Mouse (Mus musculus): ENCODE data around the gene A3galt2.
A peak's percentile ranks its signal among the peaks of the same experiment; 100 is the strongest.

Gene A3galt2

DNA sequence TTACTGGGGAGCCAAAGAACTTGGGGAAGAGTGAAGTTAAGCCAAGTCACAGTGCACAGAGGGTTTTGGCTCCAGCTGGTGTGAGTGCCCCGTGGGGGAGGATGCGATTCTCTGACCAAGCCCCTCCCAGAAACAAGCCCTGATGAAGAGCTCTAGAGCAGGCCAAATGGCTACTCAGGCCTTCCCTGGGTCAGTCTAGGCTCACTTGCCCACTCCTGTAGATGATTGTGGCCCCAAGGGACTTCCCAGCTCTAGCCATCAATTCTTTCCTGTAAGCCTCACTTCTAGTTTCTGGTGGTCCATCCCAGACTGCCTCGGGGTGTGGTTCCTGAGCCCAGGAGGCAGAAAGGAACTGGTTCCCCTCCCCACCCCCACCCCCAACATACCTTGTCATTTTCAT, at the start of gene A3galt2:
A3galt2 (plus strand) TSS at position 301 of the 400 bp plus-strand sequence.
- no peak for DNase-seq (ENCODE audit: low spot score)

GRCm38 (mm10) chr4:128706626-128707025, 48.5 kb upstream of the A3galt2 start:
- no peak for DNase-seq (ENCODE audit: low spot score)

GRCm38 (mm10) chr4:128707384-128707783, 47.8 kb upstream of the A3galt2 start:
- no peak for DNase-seq (ENCODE audit: low spot score)

DNA sequence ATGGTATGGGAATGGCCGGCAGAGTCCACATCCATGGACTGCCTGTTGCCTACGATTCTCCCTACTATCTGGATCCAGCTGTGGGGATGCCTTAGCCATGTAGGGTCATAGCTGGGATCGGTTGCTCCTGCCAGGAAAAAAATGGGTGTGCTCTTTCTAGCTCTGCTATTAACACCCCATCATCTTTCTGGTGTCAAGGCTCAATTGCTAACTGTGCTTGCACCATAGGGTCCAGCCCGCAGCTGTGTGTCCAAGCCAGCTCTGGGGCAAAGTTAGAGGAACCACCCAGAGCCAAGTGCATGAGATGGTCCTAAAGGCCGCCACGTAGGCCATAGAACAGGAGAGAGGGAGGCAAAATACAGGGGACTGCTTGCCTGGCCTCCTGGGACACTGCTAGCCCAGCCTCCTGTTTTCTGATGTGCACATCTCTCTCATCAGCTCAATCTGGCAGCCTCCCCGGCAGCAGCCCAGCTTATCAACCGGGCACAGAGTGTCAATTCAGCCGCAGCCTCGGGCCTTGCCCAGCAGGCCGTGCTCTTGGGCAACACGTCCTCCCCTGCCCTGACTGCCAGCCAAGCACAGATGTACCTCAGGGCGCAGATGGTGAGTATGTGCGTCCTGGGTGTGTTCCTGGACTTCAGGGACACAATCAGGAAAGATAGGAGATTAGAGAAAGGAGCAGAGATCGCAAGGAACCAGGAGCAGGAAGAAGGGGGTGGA, 45.9 kb upstream of the A3galt2 start:
- DNase-seq (ENCODE audit: low spot score): peak; percentile 42

DNA sequence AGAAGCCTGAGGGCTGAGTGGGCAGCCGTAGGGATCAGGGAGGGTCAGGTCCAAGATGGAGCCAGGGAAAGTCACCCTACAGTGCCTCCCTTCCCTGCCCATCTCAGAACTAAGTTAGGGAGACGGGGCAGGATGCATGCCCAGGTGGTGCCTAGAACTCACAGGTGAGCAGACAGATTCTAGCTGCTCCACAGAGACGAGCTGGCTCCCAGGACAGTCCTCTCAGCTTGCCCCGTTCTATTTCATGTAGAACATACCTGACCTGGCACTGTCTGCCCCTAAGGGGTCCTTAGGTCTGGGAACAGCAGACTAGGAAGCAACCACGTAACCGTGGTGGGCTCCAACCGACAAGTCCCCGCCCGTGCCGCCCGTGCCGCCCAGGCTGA, 45.4 kb upstream of the A3galt2 start:
- DNase-seq (ENCODE audit: low spot score): no peak

- DNase-seq (ENCODE audit: low spot score): no peak
These were observed 44.9 kb upstream of the A3galt2 start for GRCm38 (mm10) chr4:128710286-128710685.

DNA sequence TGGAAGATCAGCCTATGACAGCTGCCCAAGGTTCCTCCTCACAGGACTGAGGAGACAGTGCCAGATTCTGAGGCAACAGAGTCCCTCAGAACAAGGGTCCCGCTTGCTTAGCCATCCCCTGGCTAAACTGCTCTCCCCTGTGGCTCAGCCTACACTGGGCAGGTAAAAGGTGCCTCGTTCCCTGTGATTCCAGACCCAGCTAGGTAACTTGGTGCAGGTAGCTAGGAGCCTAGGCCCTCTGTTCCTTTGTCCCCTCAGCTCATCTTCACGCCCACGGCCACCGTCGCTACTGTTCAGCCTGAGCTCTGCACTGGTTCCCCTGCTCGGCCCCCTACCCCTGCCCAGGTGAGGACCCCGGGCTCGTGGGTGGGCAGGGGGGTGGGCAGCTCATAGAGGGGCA, 44.4 kb upstream of the A3galt2 start:
- no peak for DNase-seq (ENCODE audit: low spot score)

DNA sequence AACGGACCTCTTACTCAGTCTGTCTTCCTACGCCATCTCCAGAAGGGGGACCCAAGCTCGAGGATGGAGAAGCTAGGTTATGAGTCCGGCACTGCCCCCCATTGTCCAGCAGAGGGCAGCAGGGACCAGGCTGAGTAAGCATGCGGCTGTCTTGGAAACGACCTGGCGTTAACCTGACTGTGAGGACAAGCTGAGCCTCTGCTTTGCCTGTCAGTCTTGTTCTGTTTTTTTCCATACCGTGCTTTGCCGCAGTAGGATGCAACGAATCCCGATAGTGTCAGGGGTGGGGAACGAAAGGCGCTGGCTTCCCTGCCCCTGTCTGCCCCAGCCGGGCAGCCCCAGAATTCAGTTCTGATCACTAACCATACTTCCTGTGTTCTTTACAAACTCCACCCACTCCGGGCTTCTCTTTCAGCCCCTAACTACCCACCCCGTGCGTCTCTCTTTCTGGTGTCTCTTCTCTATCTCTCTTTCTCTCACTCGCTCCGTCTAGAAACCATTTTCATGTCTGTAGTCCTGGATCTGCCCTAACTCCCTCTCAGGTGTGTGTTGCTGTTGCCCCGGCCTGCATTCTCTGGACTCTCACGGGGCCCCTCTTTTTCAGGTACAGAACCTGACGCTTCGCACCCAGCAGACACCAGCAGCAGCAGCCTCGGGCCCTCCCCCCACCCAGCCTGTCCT, 43.6 kb upstream of the A3galt2 start:
- peak; percentile 91 for DNase-seq (ENCODE audit: low spot score)

- DNase-seq (ENCODE audit: low spot score): no peak
These were observed 43.0 kb upstream of the A3galt2 start for GRCm38 (mm10) chr4:128712136-128712655.

GRCm38 (mm10) chr4:128712941-128713340, 42.2 kb upstream of the A3galt2 start:
- DNase-seq (ENCODE audit: low spot score): no peak

GRCm38 (mm10) chr4:128715241-128716204, 39.6 kb upstream of the A3galt2 start:
- no peak for DNase-seq (ENCODE audit: low spot score)

- DNase-seq (ENCODE audit: low spot score): no peak
These were observed 38.9 kb upstream of the A3galt2 start for GRCm38 (mm10) chr4:128716279-128716678.

DNA sequence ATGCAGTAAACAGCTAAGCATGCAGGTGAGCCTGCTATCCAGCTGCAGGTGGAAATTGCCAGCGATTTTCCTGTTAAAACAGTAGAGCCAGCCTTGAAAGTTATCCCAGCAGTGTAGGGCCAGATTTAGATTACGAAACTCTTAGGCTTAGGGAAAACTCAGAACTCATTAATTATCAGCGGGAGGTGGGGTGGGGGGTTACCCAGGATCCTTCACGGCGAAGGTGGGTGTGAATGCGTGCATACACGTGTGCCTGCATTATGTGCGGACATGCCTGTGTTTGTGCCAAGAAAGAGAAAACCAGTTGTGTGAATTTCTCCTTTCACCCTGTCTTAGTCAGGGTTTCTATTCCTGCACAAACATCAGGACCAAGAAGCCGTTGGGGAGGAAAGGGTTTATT, 38.4 kb upstream of the A3galt2 start:
- no peak for DNase-seq (ENCODE audit: low spot score)

DNA sequence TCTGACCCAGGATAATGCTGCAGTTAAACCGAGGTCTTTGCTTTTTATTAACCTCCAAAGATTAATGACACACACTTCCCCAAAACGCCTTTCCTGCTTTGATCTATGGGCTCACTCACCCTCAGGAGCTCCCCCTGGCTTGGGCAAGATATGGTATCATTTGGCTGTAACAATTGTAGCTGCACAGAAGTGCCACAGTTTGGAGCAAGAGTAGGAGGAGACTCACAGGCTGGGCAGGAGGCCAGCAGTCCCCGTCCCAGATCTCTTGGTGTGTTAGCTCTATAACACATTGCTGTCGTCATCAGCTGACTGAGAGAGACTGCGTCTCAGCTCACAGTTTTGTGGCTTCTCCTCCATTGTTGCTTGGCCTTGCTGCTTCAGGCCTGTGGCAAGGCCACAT, 35.1 kb upstream of the A3galt2 start:
- no peak for DNase-seq (ENCODE audit: low spot score)

- DNase-seq (ENCODE audit: low spot score): no peak
These were observed 34.0 kb upstream of the A3galt2 start for GRCm38 (mm10) chr4:128721061-128721648.

DNA sequence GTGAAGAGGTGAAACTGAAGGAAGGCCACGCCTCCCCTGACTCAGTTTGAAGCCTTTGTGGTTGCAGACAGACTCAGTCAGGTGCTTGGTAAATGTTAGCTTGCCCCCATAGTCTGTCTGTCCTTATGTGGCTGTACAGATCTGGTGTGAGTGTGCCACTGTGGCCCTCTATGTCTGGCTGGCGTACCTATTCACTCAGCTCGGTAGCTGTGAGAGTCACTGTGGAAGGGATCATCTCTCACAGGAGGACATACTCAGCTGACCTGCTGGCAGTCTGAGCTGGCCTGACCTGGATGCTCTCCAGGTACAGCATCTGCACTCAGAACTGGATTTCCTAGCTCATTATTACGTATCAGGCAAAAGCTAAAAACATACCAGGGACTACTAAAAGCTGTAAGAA, 33.4 kb upstream of the A3galt2 start:
- DNase-seq (ENCODE audit: low spot score): no peak

GRCm38 (mm10) chr4:128722932-128723331, 32.2 kb upstream of the A3galt2 start:
- no peak for DNase-seq (ENCODE audit: low spot score)

- DNase-seq (ENCODE audit: low spot score): no peak
These were observed 31.7 kb upstream of the A3galt2 start for GRCm38 (mm10) chr4:128723431-128723830.

DNA sequence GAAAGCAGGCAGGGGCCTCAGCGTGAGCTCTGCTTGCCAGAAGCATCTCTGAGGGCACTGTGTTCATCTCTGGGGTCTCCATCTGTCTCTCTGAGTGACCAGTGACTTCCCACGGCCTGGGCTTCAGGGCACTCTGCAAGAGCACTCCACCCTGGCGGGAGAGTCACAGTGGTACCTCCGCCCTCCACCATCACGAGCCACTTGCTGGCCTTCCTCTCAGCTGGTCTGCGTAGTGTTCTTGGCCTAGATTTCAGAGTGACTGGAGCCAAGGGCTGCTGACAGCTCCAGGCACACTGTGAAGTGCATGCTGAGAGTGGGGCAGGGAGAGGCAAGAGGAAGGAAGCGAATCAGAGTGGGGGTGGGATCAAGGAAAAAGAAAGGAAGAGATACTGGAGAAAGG, 31.1 kb upstream of the A3galt2 start:
- DNase-seq (ENCODE audit: low spot score): no peak

GRCm38 (mm10) chr4:128727019-128727720, 28.0 kb upstream of the A3galt2 start:
- DNase-seq (ENCODE audit: low spot score): peak; percentile 68

DNA sequence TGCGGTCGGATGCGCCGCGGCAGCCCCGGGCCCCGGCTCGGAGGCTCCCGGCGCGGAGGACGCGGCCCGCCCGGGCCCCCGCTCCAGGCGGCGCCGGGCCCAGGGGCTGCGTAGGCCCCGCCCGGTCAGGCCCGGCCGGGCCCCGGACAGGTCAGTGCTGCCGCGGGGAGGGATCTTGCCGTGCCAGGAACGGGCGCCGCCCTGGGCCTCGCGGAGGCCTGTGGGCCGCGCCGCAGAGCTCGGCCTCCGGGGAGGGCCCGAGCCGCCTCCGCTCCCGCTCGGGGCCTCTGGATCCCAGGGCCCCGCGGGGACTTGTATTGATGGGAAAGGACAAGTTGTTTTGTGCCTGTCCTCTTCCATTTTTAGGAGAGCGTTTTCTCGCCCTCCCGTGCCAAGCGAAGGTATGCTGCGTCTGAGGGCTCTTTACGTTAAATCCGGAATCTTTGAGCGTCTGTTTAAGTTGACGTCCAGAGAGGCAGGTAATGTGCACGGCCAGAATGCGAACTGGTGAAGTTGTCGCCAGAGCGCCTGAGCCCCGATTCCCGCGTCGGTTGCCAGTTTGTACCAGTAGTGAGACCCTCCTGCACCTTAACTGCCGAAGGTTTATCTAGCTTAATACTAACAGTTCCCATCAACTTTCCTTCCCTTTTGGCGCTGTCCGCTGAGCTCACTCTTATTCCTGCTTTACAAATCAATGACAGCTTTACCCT, 27.3 kb upstream of the A3galt2 start:
- DNase-seq (ENCODE audit: low spot score): peak; percentile 47
